Mouse (Mus musculus): ENCODE results near the gene Pf4.

The Pf4 gene

DNA sequence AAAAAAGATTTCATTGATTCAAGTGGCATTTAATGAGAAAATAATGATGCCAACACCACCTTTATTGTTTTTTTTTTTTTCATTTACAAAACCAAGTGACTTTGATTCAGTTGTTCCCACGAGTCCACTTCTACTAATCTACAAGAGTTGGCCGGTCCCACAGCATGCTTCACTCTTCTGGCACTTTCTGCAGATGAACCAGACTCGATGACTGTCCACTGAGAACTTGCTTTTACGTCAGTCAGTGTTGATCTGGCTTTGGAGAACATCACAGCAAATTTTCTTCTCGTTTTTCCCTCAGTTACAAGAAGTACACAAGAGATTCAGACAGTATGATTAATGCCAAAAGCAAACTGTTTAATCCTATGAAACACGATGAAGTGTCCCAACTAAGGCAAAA is 6.6 kb downstream of the Pf4 start:
- in situ Hi-C loops (cut with MboI; ENCODE audit: low pct_unique_long_range_greater_than_20kb in 1 of 2, low sequenced_read_pairs in 2 of 2, unreplicated experiment in 1 of 2): loop anchor here in 1 of 2 experiments (25.0 kb wide), 1 partner anchor 117 kb away; no protein-coding TSS in a partner anchor

GRCm38 (mm10) chr5:90783697-90784096 is 11.5 kb downstream of the Pf4 start:
- in situ Hi-C loops (cut with MboI; ENCODE audit: low pct_unique_long_range_greater_than_20kb in 1 of 2, low sequenced_read_pairs in 2 of 2, unreplicated experiment in 1 of 2): loop anchor here in 1 of 2 experiments (25.0 kb wide), 1 partner anchor 121 kb away; no protein-coding TSS in a partner anchor

DNA sequence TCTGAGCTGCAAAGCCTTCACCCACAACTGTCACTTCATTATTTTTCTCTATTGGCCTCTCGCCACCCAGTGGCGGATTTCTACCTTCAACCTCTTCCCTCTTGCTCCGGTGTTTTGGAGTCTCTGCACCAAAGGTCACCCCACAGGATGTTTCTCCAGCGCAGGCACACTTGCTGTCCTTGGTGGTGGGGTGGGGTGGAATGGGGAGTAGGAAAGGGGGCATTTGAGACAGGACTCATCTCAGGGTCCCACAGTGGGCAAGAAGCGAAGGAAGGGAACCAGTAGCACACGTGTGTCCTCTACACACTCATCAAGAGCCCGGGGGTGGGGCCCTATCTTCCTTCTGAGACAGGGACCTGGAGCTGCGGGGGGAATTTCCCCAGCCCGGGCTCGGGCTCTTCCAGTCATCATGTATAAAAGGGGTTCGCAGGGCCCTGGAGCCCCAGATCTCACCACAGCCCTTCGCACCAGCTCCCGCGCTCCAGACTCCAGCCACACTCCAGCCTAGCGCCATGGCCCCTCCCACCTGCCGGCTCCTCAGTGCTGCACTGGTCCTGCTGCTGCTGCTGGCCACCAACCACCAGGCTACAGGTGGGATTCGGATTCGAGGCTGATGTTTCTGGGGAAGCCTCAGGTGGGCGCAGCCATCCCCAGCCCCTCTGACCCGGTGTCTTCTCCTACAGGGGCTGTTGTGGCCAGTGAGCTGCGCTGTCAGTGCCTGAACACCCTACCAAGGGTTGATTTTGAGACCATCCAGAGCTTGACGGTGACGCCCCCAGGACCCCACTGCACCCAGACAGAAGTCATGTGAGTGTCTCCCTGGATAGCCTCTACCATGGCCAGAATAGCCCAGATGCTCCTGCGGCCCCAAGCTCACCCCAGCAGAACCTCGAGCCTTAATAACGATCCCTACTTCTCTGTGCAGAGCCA is 13.7 kb downstream of the Pf4 start, which contains the start of gene Cxcl3:
Gene Cxcl3 (plus strand): TSS at position 445 of the 930 bp plus-strand sequence.
- in situ Hi-C loops (cut with MboI; ENCODE audit: low pct_unique_long_range_greater_than_20kb in 1 of 2, low sequenced_read_pairs in 2 of 2, unreplicated experiment in 1 of 2): loop anchor here in 1 of 2 experiments (25.0 kb wide), 1 partner anchor 124 kb away; no protein-coding TSS in a partner anchor

DNA sequence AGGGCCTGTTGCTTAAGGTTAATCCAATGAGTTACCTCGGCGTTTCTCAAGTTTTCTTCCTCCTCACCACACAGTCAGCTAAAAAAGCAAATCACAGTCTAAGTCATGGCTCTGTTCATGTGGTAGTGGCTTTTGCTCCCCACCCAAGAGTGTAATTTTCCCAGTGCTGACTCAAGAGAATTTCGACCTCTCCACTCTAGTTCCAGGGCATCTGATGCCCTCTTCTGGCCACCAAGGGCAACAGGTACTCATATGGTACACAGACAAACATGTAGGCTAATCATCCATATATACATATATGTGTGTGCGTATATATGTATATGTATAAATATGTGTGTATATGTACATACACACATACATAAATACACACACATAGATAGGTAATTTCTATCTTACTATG is 15.9 kb downstream of the Pf4 start:
- in situ Hi-C loops (cut with MboI; ENCODE audit: low pct_unique_long_range_greater_than_20kb in 1 of 2, low sequenced_read_pairs in 2 of 2, unreplicated experiment in 1 of 2): loop anchor here in 1 of 2 experiments (25.0 kb wide), 1 partner anchor 126 kb away; no protein-coding TSS in a partner anchor

- in situ Hi-C loops (cut with MboI; ENCODE audit: low pct_unique_long_range_greater_than_20kb in 1 of 2, low sequenced_read_pairs in 2 of 2, unreplicated experiment in 1 of 2): loop anchor here in 1 of 2 experiments (25.0 kb wide), 1 partner anchor 127 kb away; no protein-coding TSS in a partner anchor
Measured at GRCm38 (mm10) chr5:90789306-90790073, 17.3 kb downstream of the Pf4 start.

DNA sequence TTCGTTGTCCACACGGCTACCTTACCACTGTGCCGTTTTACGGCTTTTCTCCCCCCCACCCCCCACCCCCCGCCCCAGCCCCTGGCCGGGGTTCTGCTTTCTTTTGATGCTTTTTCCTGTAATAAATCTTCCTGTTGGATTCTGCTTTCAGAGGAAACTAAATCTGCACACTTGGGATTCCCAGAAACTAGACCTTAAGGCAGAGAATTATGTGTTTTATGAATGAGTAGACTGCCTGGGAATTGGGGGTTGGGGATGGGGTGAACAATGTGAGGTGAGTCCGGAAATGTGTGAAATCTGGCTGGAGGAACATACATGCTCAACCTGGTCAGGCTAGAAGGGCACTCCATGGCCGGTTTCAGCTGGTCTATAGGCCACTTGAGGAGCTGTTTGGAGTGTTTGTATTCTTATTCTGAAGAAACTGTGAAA is 17.9 kb downstream of the Pf4 start:
- in situ Hi-C loops (cut with MboI; ENCODE audit: low pct_unique_long_range_greater_than_20kb in 1 of 2, low sequenced_read_pairs in 2 of 2, unreplicated experiment in 1 of 2): loop anchor here in 1 of 2 experiments (25.0 kb wide), 1 partner anchor 128 kb away; no protein-coding TSS in a partner anchor

DNA sequence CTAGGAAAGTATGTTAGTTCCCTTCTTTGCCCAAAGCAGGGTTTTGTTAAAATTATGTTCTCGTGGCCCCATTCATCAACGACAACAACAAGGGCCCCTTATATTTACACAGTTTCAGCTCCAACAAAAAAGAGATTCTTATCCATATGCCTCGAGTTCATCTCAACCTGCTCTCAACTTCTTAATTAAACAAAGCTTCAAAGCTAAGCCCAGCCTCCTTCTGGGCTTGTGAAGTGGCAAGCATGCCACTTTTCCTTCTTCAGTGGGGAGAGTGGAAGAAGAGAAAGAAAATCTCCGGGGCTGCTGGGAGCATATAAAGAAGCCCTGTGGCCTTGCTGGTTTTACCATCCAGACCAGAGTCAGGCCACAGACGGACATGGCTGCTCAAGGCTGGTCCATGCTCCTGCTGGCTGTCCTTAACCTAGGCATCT is 22.0 kb downstream of the Pf4 start, which contains the start of gene Cxcl15:
Gene Cxcl15 (plus strand): TSS at position 340 of the 431 bp plus-strand sequence.
- in situ Hi-C loops (cut with MboI; ENCODE audit: low pct_unique_long_range_greater_than_20kb in 1 of 2, low sequenced_read_pairs in 2 of 2, unreplicated experiment in 1 of 2): loop anchor here in 1 of 2 experiments (25.0 kb wide), 1 partner anchor 132 kb away; no protein-coding TSS in a partner anchor

DNA sequence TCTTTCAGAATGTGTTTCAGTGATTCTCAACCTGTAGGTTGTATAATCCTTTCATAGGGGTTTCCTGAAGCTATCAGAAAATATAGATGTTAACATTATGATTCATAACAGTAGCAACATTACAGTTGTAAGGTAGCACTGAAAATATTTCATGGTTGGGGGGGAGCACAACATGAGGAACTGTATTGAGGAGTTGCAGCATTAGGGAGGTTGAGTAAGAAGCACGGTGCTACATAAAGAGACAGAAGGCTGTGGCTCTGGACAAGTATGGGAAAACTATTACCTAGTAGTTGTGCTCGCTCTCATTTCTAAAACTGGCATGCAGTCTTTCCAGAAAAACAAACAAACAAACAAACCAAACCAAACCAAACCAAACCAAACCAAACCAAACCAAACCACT is 23.2 kb downstream of the Pf4 start:
- in situ Hi-C loops (cut with MboI; ENCODE audit: low pct_unique_long_range_greater_than_20kb in 1 of 2, low sequenced_read_pairs in 2 of 2, unreplicated experiment in 1 of 2): loop anchor here in 1 of 2 experiments (25.0 kb wide), 1 partner anchor 133 kb away; no protein-coding TSS in a partner anchor

DNA sequence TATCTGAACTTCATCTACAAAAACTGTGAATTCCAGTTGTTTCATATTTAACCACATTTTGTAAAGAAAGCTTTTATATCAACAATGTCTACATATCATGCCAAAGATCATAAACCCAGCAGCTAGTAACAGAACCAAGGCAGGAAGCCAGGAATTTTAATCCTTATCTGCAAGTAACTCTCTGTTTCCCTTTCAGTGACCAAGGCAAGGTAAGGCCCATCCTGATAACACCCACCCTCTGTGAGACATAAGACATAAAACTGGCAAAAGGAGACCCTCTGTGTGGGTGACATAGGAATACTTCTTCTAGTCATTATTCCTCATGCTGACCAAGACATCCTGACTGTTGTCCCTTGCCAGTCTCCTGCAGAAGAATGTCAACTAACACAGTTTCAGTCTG is 32.3 kb downstream of the Pf4 start:
- in situ Hi-C loops (cut with MboI; ENCODE audit: low pct_unique_long_range_greater_than_20kb in 1 of 2, low sequenced_read_pairs in 2 of 2, unreplicated experiment in 1 of 2): no loop called here

GRCm38 (mm10) chr5:90806050-90806449 is 33.8 kb downstream of the Pf4 start:
- in situ Hi-C loops (cut with MboI; ENCODE audit: low pct_unique_long_range_greater_than_20kb in 1 of 2, low sequenced_read_pairs in 2 of 2, unreplicated experiment in 1 of 2): no loop called here

- in situ Hi-C loops (cut with MboI; ENCODE audit: low pct_unique_long_range_greater_than_20kb in 1 of 2, low sequenced_read_pairs in 2 of 2, unreplicated experiment in 1 of 2): no loop called here
Measured at GRCm38 (mm10) chr5:90807176-90807950, 35.1 kb downstream of the Pf4 start.

GRCm38 (mm10) chr5:90819756-90820155 is 47.5 kb downstream of the Pf4 start:
- in situ Hi-C loops (cut with MboI; ENCODE audit: low pct_unique_long_range_greater_than_20kb in 1 of 2, low sequenced_read_pairs in 2 of 2, unreplicated experiment in 1 of 2): no loop called here
